Mouse (Mus musculus) MEL (cell line): ENCODE measurements around the gene Tsen15. TPM values are rescaled to one million over a fixed set of nuclear protein-coding genes. Genes with fewer than 3 reads are reported as not detected.

Source experiments
- DNase-seq: peaks from one replicate; pipeline ENCODE4 v3.0.0; 2011; ENCODE audit warnings: low read depth, low spot score
- H3K27ac ChIP-seq: 2 replicates; pipeline ENCODE4 v1.5.1; 2012; ENCODE audit warnings: low read depth, mild to moderate bottlenecking, control low read depth, low read length, moderate library complexity; ENCODE audit not compliant: control insufficient read depth
- H3K27me3 ChIP-seq, 2 experiments: fragments of 150-350 bp in 1 of 2; sonication (generic) in 1 of 2; 2 replicates each; pipeline ENCODE4 v1.6.1; 2012; ENCODE audit warnings: low read length in 2 of 2, mild to moderate bottlenecking in 2 of 2, improper control_type of control experiment in 1 of 2, moderate library complexity in 1 of 2; ENCODE audit not compliant: insufficient read depth in 2 of 2, control insufficient read depth in 1 of 2
- H3K36me3 ChIP-seq, 2 experiments: 2 replicates each; pipeline ENCODE4 v1.6.1; 2012 to 2014; ENCODE audit warnings: low read length in 2 of 2, improper control_type of control experiment in 1 of 2, inconsistent platforms in 1 of 2, mild to moderate bottlenecking in 1 of 2; ENCODE audit not compliant: insufficient read depth in 2 of 2, control insufficient read depth in 1 of 2
- H3K4me1 ChIP-seq, 2 experiments: fragments of 150-350 bp in 1 of 2; sonication (generic) in 1 of 2; 2 replicates each; pipeline ENCODE4 v1.6.1; 2012; ENCODE audit warnings: low read length in 2 of 2, improper control_type of control experiment in 1 of 2, mild to moderate bottlenecking in 1 of 2; ENCODE audit not compliant: insufficient read depth in 2 of 2, control insufficient read depth in 1 of 2
- H3K4me3 ChIP-seq, 2 experiments: fragments of 150-350 bp in 1 of 2; sonication (generic) in 1 of 2; 2 replicates each; pipeline ENCODE4 v1.5.1; 2012; ENCODE audit warnings: low read depth in 2 of 2, low read length in 2 of 2, mild to moderate bottlenecking in 2 of 2, moderate library complexity in 2 of 2, control low read depth in 1 of 2, improper control_type of control experiment in 1 of 2; ENCODE audit not compliant: control insufficient read depth in 1 of 2, insufficient read depth in 1 of 2
- H3K79me2 ChIP-seq: 2 replicates; pipeline ENCODE4 v1.6.1; 2012; ENCODE audit warnings: mild to moderate bottlenecking, low read length, moderate library complexity; ENCODE audit not compliant: control insufficient read depth, poor library complexity, insufficient read depth
- H3K9ac ChIP-seq: 2 replicates; pipeline ENCODE4 v1.6.1; 2012; ENCODE audit warnings: low read depth, mild to moderate bottlenecking, control low read depth, low read length, moderate library complexity; ENCODE audit not compliant: control insufficient read depth, poor library complexity, severe bottlenecking
- H3K9me3 ChIP-seq: fragments of 150-350 bp; sonication (generic); replicated peaks from 2 replicates; pipeline ENCODE4 v1.6.1; 2012; ENCODE audit warnings: mild to moderate bottlenecking, low read length, improper control_type of control experiment, moderate library complexity; ENCODE audit not compliant: insufficient read depth
- CHD1 ChIP-seq: IDR thresholded peaks from 2 replicates; pipeline ENCODE4 v1.6.1; 2012; ENCODE audit warnings: low read depth, mild to moderate bottlenecking, inconsistent platforms, low read length, improper control_type of control experiment
- CHD2 ChIP-seq: IDR thresholded peaks from 2 replicates; pipeline ENCODE4 v1.6.1; 2011; ENCODE audit warnings: low read length, improper control_type of control experiment
- E2F4 ChIP-seq: IDR thresholded peaks from 2 replicates; pipeline ENCODE4 v1.6.1; 2011; ENCODE audit warnings: low read depth, low read length, improper control_type of control experiment, borderline replicate concordance
- EP300 ChIP-seq, 2 experiments: IDR thresholded peaks; 2 replicates each; pipeline ENCODE4 v1.6.1; 2011; ENCODE audit warnings: improper control_type of control experiment in 2 of 2, low read length in 2 of 2, low read depth in 1 of 2, mild to moderate bottlenecking in 1 of 2
- GATA1 ChIP-seq: IDR thresholded peaks from 2 replicates; pipeline ENCODE4 v1.6.1; 2011; ENCODE audit warnings: low read depth, low read length, improper control_type of control experiment
- JUND ChIP-seq: IDR thresholded peaks from 2 replicates; pipeline ENCODE4 v1.6.1; 2011; ENCODE audit warnings: low read depth, mild to moderate bottlenecking, improper control_type of control experiment, low read length
- KAT2A ChIP-seq: conservative IDR thresholded peaks from 2 replicates; pipeline ENCODE4 v1.6.1; 2012; ENCODE audit warnings: low read depth, low read length, improper control_type of control experiment, inconsistent platforms
- MAX ChIP-seq: IDR thresholded peaks from 2 replicates; pipeline ENCODE4 v1.6.1; 2011; ENCODE audit warnings: low read length, improper control_type of control experiment
- MAZ ChIP-seq: IDR thresholded peaks from 2 replicates; pipeline ENCODE4 v1.6.1; 2012; ENCODE audit warnings: low read depth, mild to moderate bottlenecking, inconsistent platforms, low read length, improper control_type of control experiment
- MEF2A ChIP-seq: IDR thresholded peaks from 2 replicates; pipeline ENCODE4 v1.6.1; 2014; ENCODE audit warnings: low read depth, mild to moderate bottlenecking, inconsistent platforms, low read length, improper control_type of control experiment; ENCODE audit not compliant: poor library complexity, insufficient replicate concordance, severe bottlenecking; ENCODE audit errors: extremely low read depth
- MXI1 ChIP-seq: IDR thresholded peaks from 2 replicates; pipeline ENCODE4 v1.6.1; 2011; ENCODE audit warnings: mild to moderate bottlenecking, low read depth, low read length, improper control_type of control experiment
- MYB ChIP-seq: IDR thresholded peaks from 2 replicates; pipeline ENCODE4 v1.6.1; 2011; ENCODE audit warnings: mild to moderate bottlenecking, low read depth, low read length, improper control_type of control experiment
- MYC ChIP-seq: IDR thresholded peaks from 2 replicates; pipeline ENCODE4 v1.6.1; 2011; ENCODE audit warnings: low read depth, mild to moderate bottlenecking, low read length, improper control_type of control experiment, moderate library complexity
- NELFE ChIP-seq: IDR thresholded peaks from 2 replicates; pipeline ENCODE4 v1.6.1; 2011; ENCODE audit warnings: low read depth, low read length, improper control_type of control experiment
- POLR2A ChIP-seq, 2 experiments: IDR thresholded peaks; 2 replicates each; pipeline ENCODE4 v1.6.1; 2011 to 2012; ENCODE audit warnings: low read length in 2 of 2, mild to moderate bottlenecking in 2 of 2, control low read depth in 1 of 2, improper control_type of control experiment in 1 of 2, low read depth in 1 of 2, moderate library complexity in 1 of 2; ENCODE audit not compliant: control insufficient read depth in 1 of 2, insufficient read depth in 1 of 2, poor library complexity in 1 of 2
- RCOR1 ChIP-seq: IDR thresholded peaks from 2 replicates; pipeline ENCODE4 v1.6.1; 2012; ENCODE audit warnings: low read depth, mild to moderate bottlenecking, inconsistent platforms, low read length, improper control_type of control experiment
- TAL1 ChIP-seq: IDR thresholded peaks from 2 replicates; pipeline ENCODE4 v1.6.1; 2012; ENCODE audit warnings: mild to moderate bottlenecking, inconsistent platforms, low read length, moderate library complexity, mixed read lengths
- TBP ChIP-seq: IDR thresholded peaks from 2 replicates; pipeline ENCODE4 v1.8.0; 2011; ENCODE audit warnings: low read depth, low read length, improper control_type of control experiment
- UBTF ChIP-seq: IDR thresholded peaks from 2 replicates; pipeline ENCODE4 v1.6.1; 2012; ENCODE audit warnings: low read depth, mild to moderate bottlenecking, inconsistent platforms, low read length, improper control_type of control experiment, moderate library complexity, borderline replicate concordance; ENCODE audit not compliant: insufficient read depth
- USF1 ChIP-seq: IDR thresholded peaks from 2 replicates; pipeline ENCODE4 v1.6.1; 2014; ENCODE audit warnings: low read depth, mild to moderate bottlenecking, inconsistent platforms, low read length, improper control_type of control experiment, moderate library complexity
- USF2 ChIP-seq, 2 experiments: IDR thresholded peaks; 2 replicates each; pipeline ENCODE4 v1.6.1; 2011 to 2012; ENCODE audit warnings: improper control_type of control experiment in 2 of 2, low read length in 2 of 2, borderline replicate concordance in 1 of 2, inconsistent platforms in 1 of 2, low read depth in 1 of 2, mild to moderate bottlenecking in 1 of 2; ENCODE audit not compliant: insufficient read depth in 1 of 2
- ZMIZ1 ChIP-seq: IDR thresholded peaks from 2 replicates; pipeline ENCODE4 v1.6.1; 2012; ENCODE audit warnings: low read depth, mild to moderate bottlenecking, inconsistent platforms, low read length, improper control_type of control experiment, moderate library complexity
- ZNF384 ChIP-seq: IDR thresholded peaks from 2 replicates; pipeline ENCODE4 v1.6.1; 2012; ENCODE audit warnings: low read depth, mild to moderate bottlenecking, inconsistent platforms, low read length, improper control_type of control experiment
- polyA plus RNA-seq, 2 experiments: library from polyadenylated mRNA; stranded (reverse) in 1 of 2; unstranded in 1 of 2; fragments of >175 nt in 1 of 2; fragments of >200 nt in 1 of 2; gene quantifications; 2 replicates each; pipeline versions ENCODE4 v1.2.1 to v1.2.4; 2012; ENCODE audit warnings: low replicate concordance in 2 of 2, low read depth in 1 of 2; ENCODE audit not compliant: insufficient read length in 2 of 2, insufficient read depth in 1 of 2, missing spikeins in 1 of 2
- total RNA-seq: library from RNA; depleted of rRNA; stranded (reverse); fragments of 300-350 nt; gene quantifications from 2 replicates; pipeline ENCODE4 v1.2.3, GENCODE M21; 2012

Tsen15 gene
- total and polyA plus RNA-seq, 3 experiments, result 66.8 to 194 (median 68.3) TPM

DNA sequence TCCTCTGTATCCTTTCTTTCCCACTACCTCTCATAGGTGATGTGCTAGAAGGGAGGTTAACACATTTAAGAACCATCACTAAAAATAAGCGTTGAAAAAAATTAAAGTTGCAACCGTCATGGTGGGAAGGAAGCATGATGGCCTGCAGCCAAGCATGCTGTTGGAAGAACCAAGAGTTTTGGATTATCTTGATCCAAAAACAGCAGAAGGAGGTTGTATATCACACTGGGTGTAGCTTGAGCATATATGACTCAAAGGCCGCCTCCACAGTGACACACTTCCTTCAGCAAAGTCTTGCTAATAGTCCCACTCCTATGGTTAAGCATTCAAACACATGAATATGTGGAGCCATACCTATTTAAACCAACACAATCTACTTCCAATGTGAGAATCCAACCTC lies 7.6 kb upstream of the Tsen15 start:
- Histone ChIP-seq H3K79me2 (no peaks in the 10 kb centered on the region), H3K9me3 (0 out of 2 replicates have a peak, but pooled peaks cover 2% of the 10 kb centered on the region), H3K4me1 (no peaks in the 10 kb centered on the region), H3K4me3 (no peak overlapping the region), H3K27ac (no peak overlapping the region), H3K36me3 (no peaks in the 10 kb centered on the region), H3K27me3 (no peaks in the 10 kb centered on the region; a peak in 2 of 4 replicates), H3K9ac (no peak overlapping the region)
- DNase-seq, result no peak
- TF ChIP-seq GATA1 (no peak), CHD2 (no peak), POLR2A (IDR thresholded peaks at IDR 0.05; ENCODE audit: control insufficient read depth in 1 of 2, insufficient read depth in 1 of 2, low read depth in 1 of 2, low read length in 2 of 2, poor library complexity in 1 of 2) (no peak), KAT2A (no peak), MYB (no peak), CHD1 (no peak), UBTF (no peak), JUND (no peak), MEF2A (no peak), MYC (no peak), RCOR1 (no peak), USF1 (no peak), TBP (no peak), ZMIZ1 (no peak), ZNF384 (no peak), USF2 (IDR thresholded peaks at IDR 0.05; ENCODE audit: borderline replicate concordance in 1 of 2, insufficient read depth in 1 of 2, low read depth in 1 of 2, low read length in 2 of 2) (no peak), TAL1 (no peak), E2F4 (no peak)

- Histone ChIP-seq H3K9ac (no peak overlapping the region), H3K9me3 (no peaks in the 10 kb centered on the region), H3K27me3 (no peaks in the 10 kb centered on the region; a peak in 1 of 4 replicates), H3K36me3 (peaks cover 3 to 13% of the 10 kb centered on the region in 2 experiments; a peak in 3 of 4 replicates), H3K4me3 (no peak overlapping the region), H3K79me2 (peaks cover 18% of the 10 kb centered on the region), H3K27ac (no peak overlapping the region), H3K4me1 (peaks cover 7 to 13% of the 10 kb centered on the region in 2 experiments; a peak in 3 of 4 replicates)
- no peak for DNase-seq
- TF ChIP-seq MYC (no peak), UBTF (no peak), TAL1 (no peak), GATA1 (no peak), MXI1 (no peak), MAZ (no peak), MAX (no peak), KAT2A (no peak), EP300 (IDR thresholded peaks at IDR 0.05; ENCODE audit: low read depth in 1 of 2, low read length in 2 of 2) (no peak), POLR2A (IDR thresholded peaks at IDR 0.05; ENCODE audit: control insufficient read depth in 1 of 2, insufficient read depth in 1 of 2, low read depth in 1 of 2, low read length in 2 of 2, poor library complexity in 1 of 2) (no peak), MYB (no peak), NELFE (no peak)
Measured at GRCm38 (mm10) chr1:152389271-152389670, 2.8 kb upstream of the Tsen15 start.
